Mouse (Mus musculus): ENCODE measurements around the gene D5Ertd579e. TPM values are rescaled to one million over a fixed set of nuclear protein-coding genes. Genes with fewer than 3 reads are reported as not detected.

D5Ertd579e gene
- polyA plus RNA-seq, 1 experiment from 2014 or later = 23.7 TPM

- DNase-seq (ENCODE audit: low spot score) = no peak
- Histone ChIP-seq H3K4me3 (no peak overlapping the region), H3K9me3 (replicated peaks) (no peaks in the 10 kb centered on the region), H3K4me1 (peaks cover 20% of the 10 kb centered on the region), H3K27ac (replicated peaks) (no peak overlapping the region), H3K36me3 (no peaks in the 10 kb centered on the region), H3K27me3 (ENCODE audit: low read depth, poor library complexity, severe bottlenecking) (peaks cover 7% of the 10 kb centered on the region; the same call in 1 of the 2 replicates)
- 65% methylated on average over 2 of the region's 2 CpGs for WGBS
These were observed 21.0 kb upstream of the D5Ertd579e start for GRCm38 (mm10) chr5:36716816-36717215.

GRCm38 (mm10) chr5:36714832-36715231, 19.0 kb upstream of the D5Ertd579e start:
- H3K4me3 ChIP-seq = no peak overlapping the region
- no peaks in the 10 kb centered on the region for H3K9me3 ChIP-seq (replicated peaks)
- H3K27me3 ChIP-seq (ENCODE audit: low read depth, poor library complexity, severe bottlenecking) = peaks cover 12% of the 10 kb centered on the region; the same call in 1 of the 2 replicates
- H3K4me1 ChIP-seq = peaks cover 22% of the 10 kb centered on the region
- no peak overlapping the region for H3K27ac ChIP-seq (replicated peaks)
- no peak for DNase-seq (ENCODE audit: low spot score)
- no peaks in the 10 kb centered on the region for H3K36me3 ChIP-seq
- WGBS = 77% methylated on average over 3 of the region's 3 CpGs

- H3K27me3 ChIP-seq (ENCODE audit: low read depth, poor library complexity, severe bottlenecking) = peaks cover 12% of the 10 kb centered on the region; the same call in 1 of the 2 replicates
- 84% methylated on average over 6 of the region's 6 CpGs for WGBS
- H3K4me3 ChIP-seq = no peak overlapping the region
- no peaks in the 10 kb centered on the region for H3K9me3 ChIP-seq (replicated peaks)
- peak overlapping the region; percentile 77; the same call in 1 of the 2 replicates for H3K27ac ChIP-seq (replicated peaks)
- no peaks in the 10 kb centered on the region for H3K36me3 ChIP-seq
- no peak for DNase-seq (ENCODE audit: low spot score)
- H3K4me1 ChIP-seq = peaks cover 22% of the 10 kb centered on the region
These were observed 17.9 kb upstream of the D5Ertd579e start for GRCm38 (mm10) chr5:36713693-36714092.

- Histone ChIP-seq H3K36me3 (no peaks in the 10 kb centered on the region), H3K9me3 (replicated peaks) (no peaks in the 10 kb centered on the region), H3K27ac (replicated peaks) (peak overlapping the region; percentile 77), H3K4me1 (peaks cover 22% of the 10 kb centered on the region), H3K27me3 (ENCODE audit: low read depth, poor library complexity, severe bottlenecking) (peaks cover 12% of the 10 kb centered on the region; the same call in 1 of the 2 replicates), H3K4me3 (peak overlapping the region; percentile 52)
- 8% methylated on average over 31 of the region's 31 CpGs for WGBS
- DNase-seq (ENCODE audit: low spot score) = peak; percentile 68
These were observed 17.0 kb upstream of the D5Ertd579e start for GRCm38 (mm10) chr5:36712553-36713534.

GRCm38 (mm10) chr5:36711863-36712262, 16.0 kb upstream of the D5Ertd579e start:
- peaks cover 12% of the 10 kb centered on the region; the same call in 1 of the 2 replicates for H3K27me3 ChIP-seq (ENCODE audit: low read depth, poor library complexity, severe bottlenecking)
- H3K9me3 ChIP-seq (replicated peaks) = no peaks in the 10 kb centered on the region
- H3K4me1 ChIP-seq = peaks cover 22% of the 10 kb centered on the region
- H3K4me3 ChIP-seq = no peak overlapping the region
- no peak for DNase-seq (ENCODE audit: low spot score)
- no peak overlapping the region for H3K27ac ChIP-seq (replicated peaks)
- no peaks in the 10 kb centered on the region for H3K36me3 ChIP-seq
- WGBS = 60% methylated on average over 5 of the region's 5 CpGs

GRCm38 (mm10) chr5:36705792-36706191, 10.0 kb upstream of the D5Ertd579e start:
- Histone ChIP-seq H3K9me3 (replicated peaks) (no peaks in the 10 kb centered on the region), H3K4me3 (no peak overlapping the region), H3K4me1 (no peaks in the 10 kb centered on the region), H3K27me3 (ENCODE audit: low read depth, poor library complexity, severe bottlenecking) (no peaks in the 10 kb centered on the region), H3K27ac (replicated peaks) (no peak overlapping the region), H3K36me3 (no peaks in the 10 kb centered on the region)
- 87% methylated on average over 5 of the region's 5 CpGs for WGBS
- no peak for DNase-seq (ENCODE audit: low spot score)

- H3K27ac ChIP-seq (replicated peaks) = no peak overlapping the region
- WGBS = 85% methylated on average over 5 of the region's 5 CpGs
- H3K27me3 ChIP-seq (ENCODE audit: low read depth, poor library complexity, severe bottlenecking) = no peaks in the 10 kb centered on the region
- no peak for DNase-seq (ENCODE audit: low spot score)
- H3K4me3 ChIP-seq = no peak overlapping the region
- H3K9me3 ChIP-seq (replicated peaks) = no peaks in the 10 kb centered on the region
- H3K4me1 ChIP-seq = no peaks in the 10 kb centered on the region
- no peaks in the 10 kb centered on the region for H3K36me3 ChIP-seq
These were observed 9.6 kb upstream of the D5Ertd579e start for GRCm38 (mm10) chr5:36705390-36705789.

- WGBS = 86% methylated on average over 6 of the region's 6 CpGs
- no peak for DNase-seq (ENCODE audit: low spot score)
These were observed 8.9 kb upstream of the D5Ertd579e start for GRCm38 (mm10) chr5:36704684-36705083.

GRCm38 (mm10) chr5:36700939-36701620, 5.3 kb upstream of the D5Ertd579e start:
- 0 out of 2 replicates have a peak, but pooled peaks cover 5% of the 10 kb centered on the region for H3K27me3 ChIP-seq (ENCODE audit: low read depth, poor library complexity, severe bottlenecking)
- H3K9me3 ChIP-seq (replicated peaks) = no peaks in the 10 kb centered on the region
- DNase-seq (ENCODE audit: low spot score) = no peak
- no peak overlapping the region for H3K4me3 ChIP-seq
- 85% methylated on average over 6 of the region's 6 CpGs for WGBS
- H3K27ac ChIP-seq (replicated peaks) = no peak overlapping the region
- no peaks in the 10 kb centered on the region for H3K36me3 ChIP-seq
- H3K4me1 ChIP-seq = peaks cover 6% of the 10 kb centered on the region

More at GRCm38 (mm10) chr5:36704684-36705083, 8.9 kb upstream of the D5Ertd579e start:
- H3K27me3 ChIP-seq (ENCODE audit: low read depth, poor library complexity, severe bottlenecking) = 0 out of 2 replicates have a peak, but pooled peaks cover 3% of the 10 kb centered on the region
- no peak overlapping the region for H3K4me3 ChIP-seq
- H3K36me3 ChIP-seq = no peaks in the 10 kb centered on the region
- no peak overlapping the region for H3K27ac ChIP-seq (replicated peaks)
- no peaks in the 10 kb centered on the region for H3K9me3 ChIP-seq (replicated peaks)
- no peaks in the 10 kb centered on the region for H3K4me1 ChIP-seq

GRCm38 (mm10) chr5:36698689-36699088, 2.9 kb upstream of the D5Ertd579e start:
- WGBS = 76% methylated on average over 5 of the region's 5 CpGs
- no peaks in the 10 kb centered on the region for H3K9me3 ChIP-seq (replicated peaks)
- no peak for DNase-seq (ENCODE audit: low spot score)
- H3K4me1 ChIP-seq = peaks cover 20% of the 10 kb centered on the region
- H3K27ac ChIP-seq (replicated peaks) = no peak overlapping the region
- H3K4me3 ChIP-seq = no peak overlapping the region
- 0 out of 2 replicates have a peak, but pooled peaks cover 5% of the 10 kb centered on the region for H3K27me3 ChIP-seq (ENCODE audit: low read depth, poor library complexity, severe bottlenecking)
- no peaks in the 10 kb centered on the region for H3K36me3 ChIP-seq

- Histone ChIP-seq H3K27me3 (ENCODE audit: low read depth, poor library complexity, severe bottlenecking) (0 out of 2 replicates have a peak, but pooled peaks cover 5% of the 10 kb centered on the region), H3K4me3 (no peak overlapping the region), H3K27ac (replicated peaks) (no peak overlapping the region), H3K9me3 (replicated peaks) (no peaks in the 10 kb centered on the region), H3K36me3 (peaks cover 3% of the 10 kb centered on the region; the same call in 1 of the 2 replicates), H3K4me1 (peaks cover 25% of the 10 kb centered on the region)
- no peak for DNase-seq (ENCODE audit: low spot score)
- whole genome bisulfite sequencing = 82% methylated on average over 7 of the region's 7 CpGs
These were observed 2.3 kb upstream of the D5Ertd579e start for GRCm38 (mm10) chr5:36698067-36698670.

Measured in midbrain, embryonic 10.5 days (tissue).